Mouse (Mus musculus): ENCODE data around the gene Lce1b. TPM values are rescaled to one million over a fixed set of nuclear protein-coding genes. Genes with fewer than 3 reads are reported as not detected.
"Not testable (repeated sequence)": the region's sequence is repeated elsewhere in the genome, so short reads cannot be mapped to it uniquely, and the experiment has no call there.

The Lce1b gene
- total and polyA plus RNA-seq, 3 experiments: not detected

- H3K9me3 ChIP-seq (replicated peaks; ENCODE audit: insufficient read depth, low read length): no peaks in the 10 kb centered on the region
- no peaks in the 10 kb centered on the region for H3K4me1 ChIP-seq (ENCODE audit: control insufficient read depth in 1 of 2, insufficient read depth in 2 of 2, low read length in 2 of 2)
- H3K4me3 ChIP-seq (ENCODE audit: control insufficient read depth in 1 of 2, insufficient read depth in 1 of 2, low read depth in 2 of 2, low read length in 2 of 2): no peak overlapping the region
- H3K27me3 ChIP-seq (ENCODE audit: control insufficient read depth in 1 of 2, insufficient read depth in 2 of 2, low read length in 2 of 2): no peaks in the 10 kb centered on the region
- no peaks in the 10 kb centered on the region for H3K79me2 ChIP-seq (ENCODE audit: control insufficient read depth, insufficient read depth, low read length, poor library complexity)
- DNase-seq (ENCODE audit: low read depth, low spot score): no peak
- no peaks in the 10 kb centered on the region for H3K36me3 ChIP-seq (ENCODE audit: control insufficient read depth in 1 of 2, insufficient read depth in 2 of 2, low read length in 2 of 2)
- no peak for TF ChIP-seq SMC3 (IDR thresholded peaks at IDR 0.05; ENCODE audit: low read depth, low read length)
- no peak for TF ChIP-seq RCOR1 (IDR thresholded peaks at IDR 0.05; ENCODE audit: low read depth, low read length)
- no peak for TF ChIP-seq HCFC1 (IDR thresholded peaks at IDR 0.05; ENCODE audit: low read depth, low read length)
- no peak for TF ChIP-seq ZNF384 (IDR thresholded peaks at IDR 0.05; ENCODE audit: low read depth, low read length)
- no peak for TF ChIP-seq UBTF (IDR thresholded peaks at IDR 0.05; ENCODE audit: borderline replicate concordance, insufficient read depth, low read depth, low read length)
- H3K9ac ChIP-seq (ENCODE audit: control insufficient read depth, low read depth, low read length, poor library complexity, severe bottlenecking): no peak overlapping the region
- no peak overlapping the region for H3K27ac ChIP-seq (ENCODE audit: control insufficient read depth, low read depth, low read length)
Measured at GRCm38 (mm10) chr3:92691688-92692087, 35.0 kb upstream of the Lce1b start.

- DNase-seq (ENCODE audit: low read depth, low spot score); H3K9ac ChIP-seq (ENCODE audit: control insufficient read depth, low read depth, low read length, poor library complexity, severe bottlenecking); H3K79me2 ChIP-seq (ENCODE audit: control insufficient read depth, insufficient read depth, low read length, poor library complexity); H3K36me3 ChIP-seq (ENCODE audit: control insufficient read depth in 1 of 2, insufficient read depth in 2 of 2, low read length in 2 of 2); H3K27ac ChIP-seq (ENCODE audit: control insufficient read depth, low read depth, low read length); H3K9me3 ChIP-seq (replicated peaks; ENCODE audit: insufficient read depth, low read length); H3K27me3 ChIP-seq (ENCODE audit: control insufficient read depth in 1 of 2, insufficient read depth in 2 of 2, low read length in 2 of 2); H3K4me1 ChIP-seq (ENCODE audit: control insufficient read depth in 1 of 2, insufficient read depth in 2 of 2, low read length in 2 of 2); H3K4me3 ChIP-seq (ENCODE audit: control insufficient read depth in 1 of 2, insufficient read depth in 1 of 2, low read depth in 2 of 2, low read length in 2 of 2): not testable (repeated sequence)
Measured at GRCm38 (mm10) chr3:92689154-92689553, 32.4 kb upstream of the Lce1b start.

- no peak within 1 kb of the TSS for H3K4me3 ChIP-seq (ENCODE audit: control insufficient read depth in 1 of 2, insufficient read depth in 1 of 2, low read depth in 2 of 2, low read length in 2 of 2)
- H3K9me3 ChIP-seq (replicated peaks; ENCODE audit: insufficient read depth, low read length): no peaks in the 10 kb centered on the region
- TF ChIP-seq GATA1 (IDR thresholded peaks at IDR 0.05; ENCODE audit: low read depth, low read length) (no peak), MEF2A (IDR thresholded peaks at IDR 0.05; ENCODE audit: extremely low read depth, insufficient replicate concordance, low read depth, low read length, poor library complexity, severe bottlenecking) (no peak), MAZ (IDR thresholded peaks at IDR 0.05; ENCODE audit: low read depth, low read length) (no peak), ZKSCAN1 (IDR thresholded peaks at IDR 0.05; ENCODE audit: low read depth, low read length) (no peak), GABPA (IDR thresholded peaks at IDR 0.05; ENCODE audit: low read depth, low read length) (no peak), RAD21 (IDR thresholded peaks at IDR 0.05; ENCODE audit: low read depth, low read length) (no peak)
- DNase-seq (ENCODE audit: low read depth, low spot score): no peak
- no peaks in the 10 kb centered on the region for H3K36me3 ChIP-seq (ENCODE audit: control insufficient read depth in 1 of 2, insufficient read depth in 2 of 2, low read length in 2 of 2)
- H3K4me1 ChIP-seq (ENCODE audit: control insufficient read depth in 1 of 2, insufficient read depth in 2 of 2, low read length in 2 of 2): no peaks in the 10 kb centered on the region
- H3K27ac ChIP-seq (ENCODE audit: control insufficient read depth, low read depth, low read length): no peak within 1 kb of the TSS
- H3K79me2 ChIP-seq (ENCODE audit: control insufficient read depth, insufficient read depth, low read length, poor library complexity): no peaks in the 10 kb centered on the region
- no peak within 1 kb of the TSS for H3K9ac ChIP-seq (ENCODE audit: control insufficient read depth, low read depth, low read length, poor library complexity, severe bottlenecking)
- H3K27me3 ChIP-seq (ENCODE audit: control insufficient read depth in 1 of 2, insufficient read depth in 2 of 2, low read length in 2 of 2): no peaks in the 10 kb centered on the region
Measured at GRCm38 (mm10) chr3:92687110-92687509, 30.4 kb upstream of the Lce1b start, which contains the start of gene Lce1d. TSS of gene Lce1d (minus strand) at chr3:92687210.
